Mouse (Mus musculus): Measurements from ENCODE around the gene Sh3bgr.

Gene Sh3bgr

GRCm38 (mm10) chr16:96210856-96211255 lies 10.6 kb downstream of the Sh3bgr start:
- DNase-seq (ENCODE audit: low read depth, low spot score) = no peak

DNA sequence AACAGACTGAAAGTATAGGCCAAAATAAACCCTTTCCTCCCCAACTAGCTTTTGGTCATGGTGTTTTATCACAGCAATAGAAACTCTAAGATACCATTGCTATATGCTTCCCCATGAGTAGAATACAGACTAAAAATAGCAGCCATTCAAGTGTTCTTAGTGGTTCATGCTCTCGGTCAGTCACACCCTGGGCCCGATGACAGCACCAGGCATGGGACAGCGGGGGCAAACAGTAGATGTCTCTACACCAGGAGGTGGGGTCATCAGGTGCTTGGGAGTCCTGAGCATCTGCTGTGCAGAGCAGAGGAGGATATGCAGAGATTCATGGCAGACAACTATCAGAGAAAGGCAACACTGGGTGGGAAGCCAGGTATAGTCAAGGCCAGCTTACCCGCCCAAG lies 12.8 kb downstream of the Sh3bgr start:
- DNase-seq (ENCODE audit: low read depth, low spot score) = no peak

DNA sequence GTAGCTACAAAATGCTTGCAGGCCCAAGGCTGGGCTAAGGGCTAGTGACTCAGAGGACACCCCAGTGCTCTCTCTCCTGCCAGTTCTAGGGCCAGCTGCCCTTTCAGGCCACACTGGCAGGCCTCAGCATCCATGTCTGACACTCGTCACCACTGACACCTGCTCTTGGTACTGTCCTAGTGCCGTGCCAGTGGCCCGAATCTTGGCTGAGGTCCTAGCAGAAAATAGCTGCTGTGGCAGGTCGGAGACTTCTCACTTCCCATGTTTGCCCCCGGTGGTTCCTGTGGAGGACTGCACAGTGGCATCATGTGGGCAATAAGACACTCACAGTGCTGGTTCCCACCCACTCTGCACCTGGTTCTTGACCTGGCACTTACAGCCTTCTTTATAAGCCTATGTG lies 21.2 kb downstream of the Sh3bgr start:
- no peak for DNase-seq (ENCODE audit: low read depth, low spot score)

GRCm38 (mm10) chr16:96221959-96222358 lies 21.7 kb downstream of the Sh3bgr start:
- no peak for DNase-seq (ENCODE audit: low read depth, low spot score)

DNA sequence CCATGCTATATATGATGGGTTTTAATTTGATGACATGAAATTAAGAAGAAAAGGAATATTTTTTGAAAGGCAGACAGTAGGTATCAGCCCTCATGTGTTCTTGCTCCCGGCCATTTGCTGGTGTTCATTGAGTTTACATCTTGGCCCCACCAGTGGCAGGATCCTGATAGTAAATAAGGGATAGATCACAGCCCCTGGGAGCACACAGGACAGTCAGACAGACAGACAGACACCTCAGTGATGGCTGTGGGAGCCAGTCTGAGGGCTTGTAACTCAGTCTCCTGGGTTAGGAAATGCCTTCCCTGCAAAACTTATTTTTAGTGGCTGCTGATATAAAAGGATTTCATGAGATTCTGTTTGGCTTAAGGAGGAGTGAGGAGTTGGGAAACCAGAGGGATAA lies 22.2 kb downstream of the Sh3bgr start:
- no peak for DNase-seq (ENCODE audit: low read depth, low spot score)

DNA sequence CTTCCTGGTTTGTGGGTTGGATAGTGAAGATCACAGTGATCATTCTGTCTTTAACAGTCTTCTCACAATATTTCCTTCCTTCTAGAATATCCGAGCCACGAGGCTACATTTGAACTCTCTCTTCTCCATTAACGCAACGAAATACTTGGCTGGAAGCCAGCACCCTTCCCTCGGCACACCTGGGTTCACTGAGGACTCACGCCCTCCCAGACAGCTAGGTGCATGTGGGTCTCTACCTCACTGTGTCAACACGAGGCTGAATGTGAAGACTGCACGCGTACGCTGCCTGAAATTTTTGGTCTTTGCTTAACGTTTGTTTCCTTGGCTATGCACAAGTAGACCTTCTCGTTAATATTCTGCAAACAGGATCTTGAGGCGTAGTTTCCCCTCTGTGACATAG lies 28.2 kb downstream of the Sh3bgr start:
- no peak for DNase-seq (ENCODE audit: low read depth, low spot score)

DNA sequence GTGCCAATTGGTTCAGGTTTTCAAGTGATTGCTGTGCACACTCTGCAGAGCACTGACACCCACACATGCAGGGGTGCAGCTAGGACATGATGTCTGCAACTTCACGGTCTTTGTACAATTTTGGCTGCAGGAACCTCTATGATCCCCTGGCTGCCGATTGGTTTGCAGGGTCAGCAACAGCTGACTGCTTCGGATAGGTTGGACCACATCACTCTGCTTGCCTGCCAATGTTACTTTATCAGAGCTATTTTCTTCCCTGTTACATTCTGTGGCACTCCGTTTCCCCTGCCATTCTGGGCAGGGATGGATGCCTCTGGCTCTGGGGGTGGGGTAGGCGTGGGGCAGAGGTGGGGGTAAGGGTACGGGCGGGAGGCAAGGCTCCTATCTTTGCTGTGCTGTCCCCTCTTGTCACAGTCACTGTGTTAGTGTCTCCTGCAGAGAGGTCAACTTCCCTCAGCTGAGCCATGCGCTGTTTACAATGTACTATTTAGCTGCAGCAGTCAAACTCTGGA lies 28.9 kb downstream of the Sh3bgr start:
- DNase-seq (ENCODE audit: low read depth, low spot score) = no peak

GRCm38 (mm10) chr16:96230411-96230810 lies 30.2 kb downstream of the Sh3bgr start:
- DNase-seq (ENCODE audit: low read depth, low spot score) = no peak

GRCm38 (mm10) chr16:96231251-96231650 lies 31.0 kb downstream of the Sh3bgr start:
- DNase-seq (ENCODE audit: low read depth, low spot score) = no peak

DNA sequence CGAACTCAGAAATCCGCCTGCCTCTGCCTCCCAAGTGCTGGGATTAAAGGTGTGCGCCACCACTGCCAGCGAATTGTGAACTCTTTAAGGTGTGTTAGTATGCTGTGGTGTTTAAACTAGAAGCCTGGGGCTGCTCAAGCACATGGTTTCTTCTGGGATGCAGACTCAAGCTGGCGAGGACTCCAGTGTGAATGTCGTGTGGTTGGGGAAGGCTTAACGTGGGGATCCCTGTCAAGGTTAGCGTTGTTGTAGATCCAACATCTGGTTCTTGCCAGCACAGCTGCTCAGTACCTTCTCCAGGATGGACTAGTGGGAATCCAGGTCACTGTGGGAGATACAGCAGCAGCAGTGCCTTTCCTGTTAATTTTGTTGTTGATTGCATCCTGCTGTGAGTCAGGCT lies 31.7 kb downstream of the Sh3bgr start:
- no peak for DNase-seq (ENCODE audit: low read depth, low spot score)

DNA sequence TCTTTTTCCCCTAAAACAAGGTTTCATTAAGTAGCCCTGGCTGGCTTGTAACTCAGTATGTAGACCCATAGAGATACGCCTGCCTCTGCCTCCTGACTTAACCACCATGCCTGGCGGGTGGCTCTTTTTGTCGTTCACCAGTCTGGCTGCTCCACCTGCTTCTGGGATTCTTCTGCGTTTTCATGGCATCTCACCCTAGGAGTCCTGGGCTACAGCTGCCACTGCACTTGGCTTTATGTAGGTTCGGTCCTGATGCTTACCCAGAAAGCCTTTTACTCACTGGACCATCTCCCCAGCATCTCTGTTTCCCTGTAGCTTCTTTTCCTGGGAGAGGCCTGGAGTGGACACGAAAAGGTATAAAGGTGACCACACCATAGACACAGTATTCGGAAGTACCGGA lies 33.7 kb downstream of the Sh3bgr start:
- DNase-seq (ENCODE audit: low read depth, low spot score) = no peak

DNA sequence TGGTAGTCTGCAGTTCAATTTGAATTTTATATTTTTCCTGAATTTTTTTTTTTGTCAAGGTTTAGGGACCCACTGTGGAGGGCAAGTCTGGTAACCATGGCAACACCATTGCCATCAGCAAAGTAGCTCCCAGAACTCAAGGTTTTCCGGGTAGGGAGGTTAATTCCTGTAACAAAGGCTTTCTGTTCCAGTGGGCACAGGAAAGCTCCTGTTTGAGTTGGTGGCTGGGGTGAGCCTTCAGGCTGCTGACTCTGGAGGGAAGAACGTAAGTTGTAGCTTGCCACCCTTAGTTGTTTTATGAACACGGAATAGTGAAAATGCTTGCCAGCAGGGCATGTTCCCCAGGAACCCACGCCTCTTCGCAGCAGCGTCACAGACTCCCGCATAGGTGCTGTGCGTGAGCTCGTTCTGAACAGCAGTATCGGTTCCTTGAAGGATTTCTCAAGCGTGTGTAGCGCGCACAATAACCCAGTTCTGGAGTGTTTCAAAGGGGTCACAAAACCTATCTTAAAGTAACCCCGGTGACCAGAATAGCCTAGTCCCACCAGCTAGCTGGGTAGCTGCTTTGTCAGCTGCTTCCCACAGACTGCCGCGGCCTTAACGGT lies 35.2 kb downstream of the Sh3bgr start, which contains the start of gene B3galt5:
Gene B3galt5, plus strand, starts transcription at position 436 of the 605 bp plus-strand sequence.
- no peak for DNase-seq (ENCODE audit: low read depth, low spot score)

DNA sequence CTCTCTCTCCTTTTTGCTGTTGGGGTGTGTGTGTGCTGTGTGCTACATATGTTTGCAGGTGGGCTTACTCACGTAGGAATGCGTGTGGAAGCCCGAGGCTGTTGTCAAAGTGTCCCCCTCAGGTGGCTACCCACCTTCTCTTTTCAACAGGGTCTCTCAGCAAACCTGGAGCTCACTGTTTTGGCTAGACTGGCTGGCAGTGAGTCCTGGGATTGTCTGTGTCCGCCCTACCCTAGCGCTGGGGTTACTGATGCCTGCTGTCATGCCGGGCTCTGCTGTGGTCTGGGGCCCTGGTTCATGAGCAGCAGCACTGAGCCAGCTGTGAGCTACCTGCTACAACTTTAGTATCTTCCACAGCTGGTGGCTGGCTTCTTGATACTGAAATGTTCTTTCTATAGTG lies 44.2 kb downstream of the Sh3bgr start:
- DNase-seq (ENCODE audit: low read depth, low spot score) = no peak

- DNase-seq (ENCODE audit: low read depth, low spot score) = no peak
Observed at GRCm38 (mm10) chr16:96249635-96250034, 49.4 kb downstream of the Sh3bgr start.

DNA sequence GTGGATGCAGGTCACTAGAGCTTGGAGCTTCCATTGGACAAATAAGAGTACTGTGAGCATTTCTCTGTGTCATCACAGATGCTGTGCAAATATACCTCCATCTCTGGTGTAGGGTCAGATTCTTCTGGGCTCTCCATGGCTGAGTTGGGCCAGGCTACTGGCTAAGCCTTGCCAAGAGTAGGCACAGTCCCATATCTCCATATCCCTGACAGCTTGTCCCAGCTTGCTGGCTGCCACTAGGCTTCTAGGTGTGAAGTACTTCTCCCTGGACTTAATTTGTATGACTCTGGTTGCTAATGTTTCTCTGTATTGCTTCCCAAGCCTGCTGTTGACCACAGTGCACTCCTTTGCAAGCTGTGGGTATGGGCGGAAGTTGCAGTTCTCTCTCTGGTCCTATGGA lies 51.9 kb downstream of the Sh3bgr start:
- no peak for DNase-seq (ENCODE audit: low read depth, low spot score)

DNA sequence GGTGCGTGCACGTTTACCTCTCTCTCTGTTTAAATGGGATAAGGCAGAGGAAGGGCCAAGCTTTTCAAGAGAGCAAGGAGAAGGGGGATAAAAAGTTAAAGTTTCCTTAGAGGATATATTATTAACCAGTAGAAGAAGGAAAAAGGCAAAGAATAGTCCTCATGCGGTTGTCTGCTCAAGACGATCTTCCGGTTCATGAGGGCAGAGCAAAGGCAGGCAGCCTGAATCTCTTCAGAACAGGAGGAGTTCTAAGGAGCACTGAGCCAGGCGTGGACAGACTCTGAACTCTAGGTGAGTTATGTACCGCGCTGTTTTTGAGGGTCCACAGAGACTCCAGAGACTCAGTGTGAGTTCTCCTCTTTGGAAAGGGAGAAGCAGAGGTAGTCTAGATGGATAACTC lies 58.2 kb downstream of the Sh3bgr start:
- DNase-seq (ENCODE audit: low read depth, low spot score) = no peak

GRCm38 (mm10) chr16:96271736-96272135 lies 71.5 kb downstream of the Sh3bgr start:
- DNase-seq (ENCODE audit: low read depth, low spot score) = no peak

DNA sequence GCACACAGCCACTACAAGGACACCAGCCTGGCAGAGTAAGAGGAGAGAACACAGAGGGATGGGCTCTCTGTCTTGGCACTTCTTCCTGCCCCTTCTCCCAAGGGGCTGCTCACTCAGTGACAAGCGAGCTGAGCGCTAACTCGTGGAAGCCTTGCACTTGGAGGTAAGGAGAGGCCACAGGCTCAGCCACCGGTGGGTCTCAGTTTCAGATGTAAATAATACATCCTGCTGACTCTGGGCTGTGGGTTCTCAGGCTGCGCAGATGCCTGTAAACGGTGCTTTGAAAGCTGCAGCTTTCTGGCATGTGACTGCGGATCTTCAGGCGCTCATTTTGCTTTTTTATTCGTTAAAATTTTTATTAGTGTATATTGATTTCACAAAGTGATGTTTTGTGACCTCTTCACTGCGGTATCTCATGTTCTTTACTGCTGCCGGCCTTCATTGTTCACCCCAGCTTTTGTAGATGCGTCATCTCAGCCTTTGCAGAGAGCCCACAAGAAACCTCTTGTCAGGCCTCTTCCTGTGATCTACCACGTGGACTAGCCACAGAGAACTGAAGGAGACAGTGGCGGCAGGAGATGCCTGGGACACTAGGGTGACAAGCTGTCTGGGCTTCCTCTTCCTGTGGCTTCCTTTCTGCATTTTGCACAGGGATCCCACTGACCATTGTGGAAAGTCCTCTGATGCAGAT lies 72.8 kb downstream of the Sh3bgr start:
- DNase-seq (ENCODE audit: low read depth, low spot score) = no peak

GRCm38 (mm10) chr16:96276596-96276995 lies 76.3 kb downstream of the Sh3bgr start:
- DNase-seq (ENCODE audit: low read depth, low spot score) = no peak

All from brain, embryonic 18.5 days (tissue).